Mouse (Mus musculus) heart, embryonic 10.5 days (tissue): Measurements from ENCODE around the gene Zfp36l1. TPM values are rescaled to one million over a fixed set of nuclear protein-coding genes. Genes with fewer than 3 reads are reported as not detected.
A peak's percentile ranks its signal among the peaks of the same experiment; 100 is the strongest.

Experiments
- DNase-seq: peaks from one replicate; pipeline ENCODE4 v3.0.0-alpha.2; 2017; ENCODE audit warnings: low spot score
- H3K27ac ChIP-seq: fragments of 300-500 bp; sonication (generic); 2 replicates; pipeline ENCODE4 v1.5.1; 2016; ENCODE audit warnings: mild to moderate bottlenecking
- H3K27me3 ChIP-seq: fragments of 300-500 bp; sonication (generic); 2 replicates; pipeline ENCODE4 v1.6.1; 2016; ENCODE audit warnings: mild to moderate bottlenecking; ENCODE audit not compliant: poor library complexity, insufficient read depth, severe bottlenecking
- H3K36me3 ChIP-seq: fragments of 300-500 bp; sonication (generic); 2 replicates; pipeline ENCODE4 v1.6.1; 2016; ENCODE audit warnings: mild to moderate bottlenecking, moderate library complexity
- H3K4me1 ChIP-seq: fragments of 300-500 bp; sonication (generic); 2 replicates; pipeline ENCODE4 v1.6.1; 2016; ENCODE audit warnings: mild to moderate bottlenecking
- H3K4me3 ChIP-seq: fragments of 300-500 bp; sonication (generic); 2 replicates; pipeline ENCODE4 v1.5.1; 2016; ENCODE audit warnings: mild to moderate bottlenecking, moderate library complexity
- H3K9me3 ChIP-seq: fragments of 300-500 bp; sonication (generic); 2 replicates; pipeline ENCODE4 v1.6.1; 2016; ENCODE audit warnings: mild to moderate bottlenecking, moderate library complexity
- WGBS: fragments of 180-500 bp; shearing (Covaris S2); methylation state at CpG from one replicate; pipeline ENCODE4 v1.1.7; 2016; 5-methylcytosine and 5-hydroxymethylcytosine counted together
- polyA plus RNA-seq: library from polyadenylated mRNA; unstranded; fragments of >200 nt; fragmentation: Nextera tagmentation; extraction: Ambion mirVana; gene quantifications from 2 replicates; pipeline ENCODE4 v1.2.1, GENCODE M21; 2016

Zfp36l1 gene
- polyA plus RNA-seq, 1 experiment from 2014 or later: 114 TPM

DNA sequence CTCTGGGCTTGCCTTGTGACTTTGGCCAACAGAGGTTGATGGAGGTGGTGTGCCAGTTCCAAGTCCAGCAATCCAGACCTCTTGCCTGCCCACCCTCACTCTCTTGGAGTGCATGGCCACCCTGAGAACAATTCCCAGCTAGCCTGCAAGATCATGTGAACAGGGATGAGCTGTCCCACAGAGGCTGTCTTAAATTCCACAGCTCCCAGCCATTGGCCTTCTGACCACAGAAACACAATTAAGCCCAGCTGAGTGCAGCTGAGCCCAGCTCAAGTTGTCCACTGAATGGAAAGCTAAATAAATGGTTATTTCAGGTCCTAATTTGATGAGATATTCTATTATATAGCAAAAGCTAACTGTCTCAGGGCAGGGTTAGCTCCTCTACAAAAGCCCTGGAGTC, 20.0 kb downstream of the Zfp36l1 start:
- DNase-seq: no peak
- H3K27me3 ChIP-seq: no peaks in the 10 kb centered on the region
- peaks cover 40% of the 10 kb centered on the region for H3K4me1 ChIP-seq
- H3K27ac ChIP-seq: no peak overlapping the region
- no peaks in the 10 kb centered on the region for H3K36me3 ChIP-seq
- no peak overlapping the region for H3K4me3 ChIP-seq
- H3K9me3 ChIP-seq: no peaks in the 10 kb centered on the region

DNA sequence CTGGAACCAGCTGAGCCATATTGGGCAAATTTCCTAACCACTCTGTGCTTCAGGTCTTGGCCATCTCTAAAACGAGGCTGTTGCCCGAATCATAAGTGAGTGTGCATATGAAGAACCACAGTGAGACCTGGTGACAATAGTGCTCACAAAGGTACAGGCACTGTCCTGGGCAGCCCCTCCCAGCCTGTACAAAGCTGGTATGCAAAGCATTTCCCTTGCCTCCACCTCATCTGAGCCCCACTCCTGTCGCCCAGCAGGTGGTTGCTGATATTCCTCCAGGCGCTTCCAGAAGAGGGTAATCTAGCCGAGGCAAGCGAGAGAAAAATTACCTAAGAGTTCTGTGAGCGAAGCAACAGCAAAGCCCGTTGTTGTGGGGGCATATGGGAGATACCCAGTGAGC, 21.7 kb downstream of the Zfp36l1 start:
- Histone ChIP-seq H3K27ac (peak overlapping the region; percentile 74), H3K9me3 (no peaks in the 10 kb centered on the region), H3K4me3 (0 out of 2 replicates have a peak overlapping the region, but pooled peaks have one; percentile 22), H3K27me3 (no peaks in the 10 kb centered on the region), H3K36me3 (no peaks in the 10 kb centered on the region), H3K4me1 (peaks cover 32% of the 10 kb centered on the region)
- DNase-seq: no peak
- WGBS: 21% methylated on average over 8 of the region's 8 CpGs

DNA sequence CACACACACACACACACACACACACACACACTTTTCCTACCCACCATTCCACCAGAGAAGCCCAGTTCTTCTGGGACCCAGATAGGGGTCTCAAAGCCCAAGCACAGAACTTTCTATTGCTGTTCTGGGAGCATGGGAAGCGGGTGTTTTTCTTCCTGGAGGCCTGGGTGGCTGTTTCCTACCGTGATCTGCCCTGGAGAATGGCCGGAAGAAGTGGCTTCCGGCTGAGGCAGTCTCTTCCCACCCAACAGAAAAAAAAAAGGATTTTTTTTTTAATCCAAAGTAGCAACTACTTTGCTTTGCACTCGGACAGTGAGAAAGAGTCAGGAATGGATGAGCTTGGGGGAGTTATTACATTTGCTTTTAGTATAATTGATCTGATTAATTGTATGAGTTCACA, 22.3 kb downstream of the Zfp36l1 start:
- DNase-seq: no peak

DNA sequence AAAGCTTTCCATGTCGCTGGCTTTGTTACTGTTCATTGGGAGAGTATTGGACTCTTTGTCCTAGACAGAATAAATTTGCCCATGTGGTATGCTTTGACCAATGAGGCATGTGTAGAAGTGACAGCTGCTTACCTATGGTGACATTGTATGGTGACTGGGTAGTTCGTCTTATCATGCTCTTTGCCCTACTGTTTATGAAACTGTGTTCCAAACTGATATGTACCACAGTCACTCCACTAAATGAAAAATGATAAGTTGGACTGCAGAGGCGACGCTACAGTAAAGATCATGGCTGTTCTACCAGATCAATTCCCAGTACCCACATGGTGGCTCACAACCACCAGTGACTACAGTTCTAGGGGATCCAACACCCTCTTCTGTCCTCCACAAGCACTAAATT, 24.7 kb downstream of the Zfp36l1 start:
- no peak overlapping the region for H3K27ac ChIP-seq
- no peak for DNase-seq
- H3K4me1 ChIP-seq: peaks cover 52% of the 10 kb centered on the region
- no peak overlapping the region for H3K4me3 ChIP-seq
- no peaks in the 10 kb centered on the region for H3K36me3 ChIP-seq
- H3K9me3 ChIP-seq: no peaks in the 10 kb centered on the region
- H3K27me3 ChIP-seq: no peaks in the 10 kb centered on the region
- 80% methylated on average over 4 of the region's 4 CpGs for WGBS

More for the DNA sequence above, 22.3 kb downstream of the Zfp36l1 start:
- peaks cover 29% of the 10 kb centered on the region for H3K4me1 ChIP-seq
- no peaks in the 10 kb centered on the region for H3K27me3 ChIP-seq
- H3K4me3 ChIP-seq: no peak overlapping the region
- H3K36me3 ChIP-seq: no peaks in the 10 kb centered on the region
- WGBS: 53% methylated on average over 5 of the region's 5 CpGs
- H3K9me3 ChIP-seq: no peaks in the 10 kb centered on the region
- H3K27ac ChIP-seq: peak overlapping the region; percentile 74

DNA sequence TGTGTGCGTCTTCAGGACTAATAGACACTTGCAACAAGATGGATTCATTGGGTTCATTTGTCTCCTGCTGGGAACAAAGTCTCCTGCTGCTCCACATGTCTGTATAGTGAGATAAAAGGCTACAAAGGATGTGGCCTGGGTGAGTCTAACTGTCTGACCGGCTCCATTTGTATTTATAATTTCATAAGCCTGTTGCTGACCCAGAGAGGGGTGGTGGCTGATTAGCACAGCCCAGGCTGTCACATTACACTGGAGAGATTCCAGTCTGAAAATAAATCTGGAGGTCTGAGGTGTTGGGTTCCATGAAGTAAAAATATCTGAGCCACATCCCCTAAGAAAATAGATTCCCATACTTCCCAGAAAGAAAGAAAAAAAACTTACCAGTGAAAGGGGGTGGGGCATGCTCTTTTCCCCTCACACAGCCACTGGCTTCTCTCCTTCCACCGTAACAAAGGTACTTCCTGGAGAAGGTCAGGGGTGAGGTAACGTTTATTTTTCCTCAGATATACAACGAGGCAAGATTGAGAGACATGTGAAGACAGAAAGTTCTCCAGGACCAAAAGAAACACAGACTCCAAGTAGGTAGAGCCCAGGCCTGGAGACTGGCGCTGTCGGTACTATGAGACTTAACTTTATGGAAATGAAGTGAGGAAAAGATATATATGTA, 28.2 kb downstream of the Zfp36l1 start:
- no peak for DNase-seq
- 31% methylated on average over 7 of the region's 7 CpGs for WGBS

DNA sequence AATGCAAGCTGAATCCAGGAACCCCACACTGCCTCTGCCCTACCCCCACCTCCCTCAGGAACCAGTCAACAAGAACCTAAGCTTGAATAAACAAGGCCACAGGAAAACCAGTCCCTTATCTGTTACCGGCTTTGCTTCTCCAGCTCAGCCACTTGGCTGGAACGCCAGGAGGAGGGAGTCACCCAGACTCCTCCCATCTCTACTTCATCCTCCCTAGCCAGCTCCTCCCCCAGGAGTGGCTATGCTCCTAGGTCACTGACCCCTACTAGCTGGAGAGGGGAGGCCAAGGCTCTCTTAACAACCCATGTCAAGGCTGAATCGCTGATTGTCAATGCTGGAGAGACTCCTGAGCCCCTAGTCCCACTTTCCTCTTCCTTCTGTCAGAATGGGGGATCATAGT, 28.9 kb downstream of the Zfp36l1 start:
- H3K4me1 ChIP-seq: peaks cover 46% of the 10 kb centered on the region
- 0% methylated on average over 3 of the region's 3 CpGs for WGBS
- peak; percentile 89 for DNase-seq
- H3K27me3 ChIP-seq: no peaks in the 10 kb centered on the region
- H3K36me3 ChIP-seq: no peaks in the 10 kb centered on the region
- H3K27ac ChIP-seq: peak overlapping the region; percentile 81
- H3K9me3 ChIP-seq: no peaks in the 10 kb centered on the region
- H3K4me3 ChIP-seq: no peak overlapping the region

More for the DNA sequence above, 28.2 kb downstream of the Zfp36l1 start:
- no peaks in the 10 kb centered on the region for H3K36me3 ChIP-seq
- peaks cover 47% of the 10 kb centered on the region for H3K4me1 ChIP-seq
- H3K27ac ChIP-seq: peak overlapping the region; percentile 81
- no peaks in the 10 kb centered on the region for H3K27me3 ChIP-seq
- no peaks in the 10 kb centered on the region for H3K9me3 ChIP-seq
- H3K4me3 ChIP-seq: no peak overlapping the region

DNA sequence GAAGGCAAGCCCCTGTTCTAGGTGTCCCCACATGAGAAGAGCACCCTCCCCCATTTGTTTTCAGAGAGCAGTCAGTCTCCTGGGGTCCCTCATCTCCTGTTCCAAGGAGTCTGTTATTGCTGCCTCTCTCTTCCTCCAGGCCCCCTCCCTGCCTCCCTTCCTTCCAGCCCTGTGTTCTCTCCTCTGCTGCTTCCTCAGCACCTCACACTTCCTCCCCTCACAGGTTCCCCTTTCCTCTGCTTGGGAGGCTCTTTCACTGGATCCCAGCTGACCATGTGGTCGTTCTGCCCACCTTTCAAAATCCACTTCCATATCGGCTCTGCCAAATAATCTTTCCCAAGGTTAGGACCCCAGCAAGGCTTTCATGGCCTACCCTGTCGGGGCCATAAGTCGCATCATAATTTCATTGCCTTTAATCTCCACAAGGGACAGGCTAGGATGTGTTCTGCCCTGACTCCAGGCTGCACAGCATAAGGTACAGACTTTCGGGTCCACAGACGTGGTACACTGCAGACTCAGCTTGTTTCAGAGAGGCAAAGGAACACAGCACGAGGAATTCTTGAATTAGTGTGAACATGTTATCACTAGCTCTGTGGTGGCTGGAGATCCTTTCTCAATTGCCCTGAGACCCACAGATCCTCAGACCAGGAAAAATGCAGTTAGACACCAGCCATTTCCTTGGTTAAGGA, 29.5 kb downstream of the Zfp36l1 start:
- H3K9me3 ChIP-seq: no peaks in the 10 kb centered on the region
- DNase-seq: no peak
- H3K4me1 ChIP-seq: peaks cover 46% of the 10 kb centered on the region
- no peak overlapping the region for H3K4me3 ChIP-seq
- H3K36me3 ChIP-seq: no peaks in the 10 kb centered on the region
- H3K27ac ChIP-seq: peak overlapping the region; percentile 81
- no peaks in the 10 kb centered on the region for H3K27me3 ChIP-seq
- WGBS: 45% methylated on average over 7 of the region's 7 CpGs

DNA sequence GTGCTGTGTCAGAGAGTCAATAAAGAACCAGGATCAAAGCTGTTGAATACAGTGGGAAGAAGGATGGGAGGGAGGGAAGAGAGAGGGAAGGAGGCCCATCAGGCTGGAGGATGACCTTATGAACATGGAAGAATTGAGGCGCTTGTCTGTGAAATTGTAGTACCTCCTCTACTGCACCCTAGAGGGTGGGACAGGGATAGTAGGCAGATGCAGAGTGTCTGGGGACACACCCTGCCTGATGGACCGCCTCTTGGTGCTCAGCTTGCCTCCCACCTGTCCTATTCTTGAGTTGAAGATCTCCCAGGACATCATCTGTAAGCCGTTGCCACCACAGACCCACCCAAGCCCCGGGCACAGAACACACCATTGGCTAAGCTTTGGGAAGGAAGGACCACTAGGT, 30.1 kb downstream of the Zfp36l1 start:
- Histone ChIP-seq H3K4me1 (peaks cover 46% of the 10 kb centered on the region), H3K27me3 (no peaks in the 10 kb centered on the region), H3K4me3 (no peak overlapping the region), H3K9me3 (no peaks in the 10 kb centered on the region), H3K27ac (peak overlapping the region; percentile 81), H3K36me3 (no peaks in the 10 kb centered on the region)
- DNase-seq: no peak
- 86% methylated on average over 4 of the region's 4 CpGs for WGBS

DNA sequence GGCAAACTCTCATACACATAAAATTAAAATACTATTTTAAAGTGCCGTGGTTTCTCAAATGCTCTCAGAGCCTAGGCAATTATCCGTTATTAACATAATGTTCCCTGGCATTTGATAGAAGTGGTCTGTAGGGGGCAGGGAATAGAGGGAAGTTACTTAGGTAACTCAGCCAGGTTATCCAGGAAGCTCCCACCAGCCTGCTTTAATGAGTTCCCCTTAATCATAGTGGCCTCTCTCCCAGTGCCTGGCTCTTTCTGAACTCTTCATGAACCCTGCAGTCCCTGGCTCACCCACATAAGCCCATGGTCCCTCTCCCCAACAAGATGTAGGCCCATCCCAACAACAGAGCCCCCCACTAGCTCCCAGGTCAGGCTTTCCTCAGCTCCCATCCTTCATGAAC, 31.4 kb downstream of the Zfp36l1 start:
- peak overlapping the region; percentile 13; the same call in 1 of the 2 replicates for H3K27ac ChIP-seq
- H3K4me1 ChIP-seq: peaks cover 46% of the 10 kb centered on the region
- WGBS: 87% methylated on average over 2 of the region's 2 CpGs
- H3K4me3 ChIP-seq: no peak overlapping the region
- no peaks in the 10 kb centered on the region for H3K9me3 ChIP-seq
- H3K36me3 ChIP-seq: no peaks in the 10 kb centered on the region
- no peaks in the 10 kb centered on the region for H3K27me3 ChIP-seq
- no peak for DNase-seq

DNA sequence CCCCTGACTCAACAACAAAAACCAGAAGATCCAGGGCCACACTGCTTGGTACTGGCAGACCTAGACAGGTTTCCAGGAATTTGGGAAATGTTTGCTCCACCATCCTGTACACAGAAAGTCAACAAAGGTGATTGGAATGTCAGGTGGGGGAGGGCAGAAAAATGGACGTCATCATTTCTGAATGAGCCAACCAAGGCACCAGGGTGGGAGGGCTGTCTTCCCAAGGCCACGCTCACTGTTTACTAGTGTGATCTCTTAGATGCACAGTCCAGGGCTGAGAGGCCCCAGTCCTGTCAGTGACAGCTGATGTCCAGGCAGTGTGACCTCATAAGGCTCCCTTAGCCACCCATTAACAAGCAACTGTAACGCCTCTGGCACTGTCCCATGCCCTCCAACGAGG, 32.9 kb downstream of the Zfp36l1 start:
- DNase-seq: no peak
- H3K36me3 ChIP-seq: no peaks in the 10 kb centered on the region
- 80% methylated on average over 4 of the region's 4 CpGs for WGBS
- peaks cover 40% of the 10 kb centered on the region for H3K4me1 ChIP-seq
- no peaks in the 10 kb centered on the region for H3K27me3 ChIP-seq
- H3K27ac ChIP-seq: no peak overlapping the region
- no peak overlapping the region for H3K4me3 ChIP-seq
- no peaks in the 10 kb centered on the region for H3K9me3 ChIP-seq

DNA sequence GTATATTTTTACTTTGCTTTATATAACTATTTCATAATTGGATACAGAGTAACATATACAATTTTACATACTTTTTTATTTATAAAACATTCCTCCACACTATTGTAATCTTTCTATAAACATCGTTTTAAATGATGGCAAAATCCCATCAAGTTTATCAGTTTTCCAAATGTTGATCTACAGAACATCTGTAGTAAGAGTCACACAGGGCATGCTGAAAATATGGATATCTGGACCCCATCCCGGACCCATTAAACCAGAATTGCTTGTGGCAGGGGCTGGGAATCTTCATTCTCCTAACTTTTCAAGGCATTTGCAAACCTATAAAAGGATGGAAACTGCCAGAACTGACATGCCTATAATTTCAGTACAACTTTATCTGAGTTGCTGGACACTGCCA, 38.5 kb downstream of the Zfp36l1 start:
- Histone ChIP-seq H3K4me3 (no peak overlapping the region), H3K4me1 (no peaks in the 10 kb centered on the region), H3K9me3 (no peaks in the 10 kb centered on the region), H3K27me3 (no peaks in the 10 kb centered on the region), H3K36me3 (no peaks in the 10 kb centered on the region), H3K27ac (no peak overlapping the region)
- no peak for DNase-seq
- 72% methylated on average over 2 of the region's 2 CpGs for WGBS

DNA sequence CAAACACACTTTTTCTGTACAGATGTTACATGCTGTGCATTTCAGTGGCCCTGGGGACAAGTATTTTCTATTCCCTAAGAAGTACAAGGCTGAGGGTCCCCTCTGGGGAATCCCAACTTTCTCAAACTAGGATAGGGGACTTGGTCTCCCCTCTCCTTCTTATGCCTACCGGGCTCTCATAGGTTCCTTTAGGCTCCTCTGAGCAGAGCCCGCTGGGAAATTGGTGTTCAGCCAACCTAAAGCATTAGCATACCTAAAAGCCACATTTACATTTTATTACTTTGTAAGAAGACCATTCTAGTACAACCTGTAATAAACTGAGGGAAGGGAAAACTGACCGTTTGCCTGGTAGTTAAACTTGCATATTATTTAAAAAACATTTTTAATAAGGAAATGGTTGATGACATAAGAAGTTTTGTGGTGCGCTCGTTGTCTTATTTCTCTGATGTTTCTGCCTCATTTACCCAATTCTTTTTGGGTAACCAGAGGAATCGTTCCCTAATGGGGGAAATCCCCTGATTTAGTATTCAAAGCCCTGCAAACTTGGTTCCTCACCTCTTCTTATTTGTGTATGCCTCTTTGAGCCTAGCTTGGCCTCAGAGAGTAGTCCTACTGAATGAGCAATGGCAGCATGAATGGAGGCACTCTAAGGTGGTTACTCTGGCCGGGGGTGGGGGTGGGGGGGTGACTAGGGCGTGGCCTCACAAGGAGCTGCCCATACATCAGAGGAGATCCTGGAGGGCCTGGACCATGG, 42.1 kb downstream of the Zfp36l1 start:
- H3K36me3 ChIP-seq: no peaks in the 10 kb centered on the region
- no peak for DNase-seq
- H3K27me3 ChIP-seq: peaks cover 1% of the 10 kb centered on the region; the same call in 1 of the 2 replicates
- H3K4me1 ChIP-seq: peaks cover 6% of the 10 kb centered on the region; the same call in 1 of the 2 replicates
- H3K27ac ChIP-seq: no peak overlapping the region
- 69% methylated on average over 8 of the region's 8 CpGs for WGBS
- no peaks in the 10 kb centered on the region for H3K9me3 ChIP-seq
- H3K4me3 ChIP-seq: no peak overlapping the region

DNA sequence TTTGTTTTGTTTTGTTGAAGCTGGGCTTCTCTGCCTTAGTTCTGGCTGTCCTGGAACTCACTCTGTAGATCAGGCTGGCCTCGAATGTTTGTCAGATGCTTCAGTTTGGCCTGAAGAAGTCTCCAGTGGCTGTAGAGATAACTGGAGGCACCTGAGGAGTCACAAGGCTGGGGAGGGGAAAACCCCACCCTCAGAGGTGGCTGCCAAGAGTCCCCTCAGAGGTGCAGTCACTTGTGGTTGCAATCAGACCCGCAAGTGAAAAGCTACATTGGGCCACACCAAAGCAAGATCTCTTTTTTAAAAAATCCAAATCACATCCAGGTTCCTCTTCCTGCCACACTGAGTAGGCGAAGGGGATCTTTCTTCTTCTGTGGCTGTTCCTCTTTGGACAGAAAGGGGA, 43.8 kb downstream of the Zfp36l1 start:
- H3K9me3 ChIP-seq: no peaks in the 10 kb centered on the region
- 64% methylated on average over 3 of the region's 3 CpGs for WGBS

More for the DNA sequence above, 43.8 kb downstream of the Zfp36l1 start:
- DNase-seq: no peak
- H3K27me3 ChIP-seq: peaks cover 6% of the 10 kb centered on the region; the same call in 1 of the 2 replicates
- no peak overlapping the region for H3K4me3 ChIP-seq
- H3K4me1 ChIP-seq: peaks cover 15% of the 10 kb centered on the region
- no peak overlapping the region for H3K27ac ChIP-seq
- no peaks in the 10 kb centered on the region for H3K36me3 ChIP-seq
